Mouse (Mus musculus): ENCODE measurements at regions not wholly inside any gene's neighbourhood (a gene's known extent, or its start where the extent isn't known, plus 50 kb on each side); places are given as distances from the start of the nearest gene placed in this dataset.

GRCm38 (mm10) chr2:27812946-27813345 lies 73.3 kb upstream of the Col5a1 start:
- DNase-seq (ENCODE audit: low spot score): no peak

GRCm38 (mm10) chr2:27813370-27813769 lies 72.9 kb upstream of the Col5a1 start:
- DNase-seq (ENCODE audit: low spot score): peak; percentile 20

GRCm38 (mm10) chr2:27818656-27819055 lies 67.6 kb upstream of the Col5a1 start:
- peak; percentile 16 for DNase-seq (ENCODE audit: low spot score)

- DNase-seq (ENCODE audit: low spot score): no peak
Observed at GRCm38 (mm10) chr2:27826826-27827225, 59.4 kb upstream of the Col5a1 start.

GRCm38 (mm10) chr2:27827582-27827981 lies 58.6 kb upstream of the Col5a1 start:
- no peak for DNase-seq (ENCODE audit: low spot score)

- no peak for DNase-seq (ENCODE audit: low spot score)
Observed at GRCm38 (mm10) chr2:27828237-27828636, 58.0 kb upstream of the Col5a1 start.

- DNase-seq (ENCODE audit: low spot score): no peak
Observed at GRCm38 (mm10) chr2:27829551-27829950, 56.7 kb upstream of the Col5a1 start.

- no peak for DNase-seq (ENCODE audit: low spot score)
Observed at GRCm38 (mm10) chr2:27834971-27835370, 51.3 kb upstream of the Col5a1 start.

GRCm38 (mm10) chr2:27835758-27836460 lies 50.3 kb upstream of the Col5a1 start:
- peak; percentile 34 for DNase-seq (ENCODE audit: low spot score)

Data from urinary bladder, postnatal 14 days (tissue).